Comparison of ENCODE assay signal across 8 mouse cellular contexts in genomic region chr10:81138131-81138782, GRCm38 (mm10). TPM values are rescaled to one million over a fixed set of nuclear protein-coding genes. Genes with fewer than 3 reads are reported as not detected.
A peak's percentile ranks its signal among the peaks of the same experiment; 100 is the strongest.
DNase-seq lines count a peak whose midpoint lies in the region; ATAC-seq and TF ChIP-seq lines count a peak whose summit lies in the region.

No protein-coding gene starts in this region.

- ATAC-seq in forebrain, embryonic 12.5 days (ENCODE audit: low FRiP score) = no peak
- peak; percentile 12 for ATAC-seq in inflammation-experienced regulatory T-cells, adult 6 months
- ATAC-seq in lung, embryonic 14.5 days (ENCODE audit: insufficient read depth) = no peak

- peaks cover 29% of the 10 kb centered on the region for H3K27me3 ChIP-seq in forebrain, embryonic 12.5 days
- peaks cover 27% of the 10 kb centered on the region for H3K27me3 ChIP-seq in lung, embryonic 14.5 days (ENCODE audit: insufficient read depth, low read length)

- H3K36me3 ChIP-seq in forebrain, embryonic 12.5 days (replicated peaks) = peaks cover under 1% of the 10 kb centered on the region; the same call in 1 of the 2 replicates
- peaks cover 9% of the 10 kb centered on the region for H3K36me3 ChIP-seq in lung, embryonic 14.5 days (ENCODE audit: insufficient read depth)

- peak; percentile 24 for DNase-seq in ovary, postnatal 14 days (ENCODE audit: low spot score)
- no peak for DNase-seq in ovary, postnatal 10 days (ENCODE audit: low spot score)
- DNase-seq in adipocyte (ENCODE audit: low spot score) = peak; percentile 38
- DNase-seq in lung, embryonic 14.5 days = peak; percentile 41
- peak; percentile 62 for DNase-seq in retina, embryonic 14.5 days (ENCODE audit: low spot score)
- no peak for DNase-seq in urinary bladder, postnatal 10 days (ENCODE audit: low spot score)

- peak overlapping the region; percentile 97 for H3K4me2 ChIP-seq in forebrain, embryonic 12.5 days
- peak overlapping the region; percentile 94 for H3K4me2 ChIP-seq in lung, embryonic 14.5 days

- no peaks in the 10 kb centered on the region for H3K9me3 ChIP-seq in forebrain, embryonic 12.5 days
- no peaks in the 10 kb centered on the region for H3K9me3 ChIP-seq in lung, embryonic 14.5 days (ENCODE audit: low read depth, low read length)

- 2% methylated on average over 24 of the region's 24 CpGs for WGBS in forebrain, embryonic 12.5 days
- WGBS in lung, embryonic 14.5 days = under 1% methylated on average over 22 of the region's 24 CpGs

- peak overlapping the region; percentile 91 for H3K9ac ChIP-seq in forebrain, embryonic 12.5 days
- H3K9ac ChIP-seq in lung, embryonic 14.5 days = peak overlapping the region; percentile 83

- peak overlapping the region; percentile 84 for H3K4me3 ChIP-seq in forebrain, embryonic 12.5 days (replicated peaks)
- H3K4me3 ChIP-seq in lung, embryonic 14.5 days (ENCODE audit: low read depth, low read length) = peak overlapping the region; percentile 85

- peaks cover 67% of the 10 kb centered on the region for H3K4me1 ChIP-seq in forebrain, embryonic 12.5 days
- peaks cover 26% of the 10 kb centered on the region for H3K4me1 ChIP-seq in lung, embryonic 14.5 days (ENCODE audit: insufficient read depth)

- H3K27ac ChIP-seq in forebrain, embryonic 12.5 days = peak overlapping the region; percentile 92
- peak overlapping the region; percentile 80 for H3K27ac ChIP-seq in lung, embryonic 14.5 days (ENCODE audit: low read depth)

- TF ChIP-seq CTCF in lung, embryonic 14.5 days (IDR thresholded peaks at IDR 0.05; ENCODE audit: low read depth) = no peak

RNA-seq across cellular contexts. Expression of gene Zbtb7a, which starts 3.2 kb away (rescaled TPM):
- 12.4 and 13.5 TPM in 2 replicates for polyA plus RNA-seq in forebrain, embryonic 12.5 days (2016; fragmentation: Nextera tagmentation; extraction: Ambion mirVana)
- polyA plus RNA-seq in inflammation-experienced regulatory T-cells, adult 6 months (2017; shearing (Covaris generic)) = 10 to 100 TPM in 1 of 3 experiments, 1 to 10 TPM in 2; 8.5 to 10.8 (median 9.3) TPM
- polyA plus RNA-seq in lung, embryonic 14.5 days (2014; fragmentation: Nextera tagmentation; extraction: Ambion mirVana) = 22.4 and 25.0 TPM in 2 replicates

RNA-seq across cellular contexts. Expression of gene Pias4, which starts 29.5 kb away (rescaled TPM):
- polyA plus RNA-seq in forebrain, embryonic 12.5 days (2016; fragmentation: Nextera tagmentation; extraction: Ambion mirVana) = 51.6 and 52.9 TPM in 2 replicates
- 10 to 100 TPM; 15.4 to 21.5 (median 17.1) TPM for polyA plus RNA-seq in inflammation-experienced regulatory T-cells, adult 6 months (2017; shearing (Covaris generic))
- 38.7 and 47.9 TPM in 2 replicates for polyA plus RNA-seq in lung, embryonic 14.5 days (2014; fragmentation: Nextera tagmentation; extraction: Ambion mirVana)

RNA-seq across cellular contexts. Expression of gene Map2k2, which starts 32.5 kb away (rescaled TPM):
- polyA plus RNA-seq in forebrain, embryonic 12.5 days (2016; fragmentation: Nextera tagmentation; extraction: Ambion mirVana) = 208 and 210 TPM in 2 replicates
- polyA plus RNA-seq in inflammation-experienced regulatory T-cells, adult 6 months (2017; shearing (Covaris generic)) = 10 to 100 TPM; 22.1 to 27.1 (median 23.3) TPM
- 180 and 199 TPM in 2 replicates for polyA plus RNA-seq in lung, embryonic 14.5 days (2014; fragmentation: Nextera tagmentation; extraction: Ambion mirVana)

RNA-seq across cellular contexts. Expression of gene Eef2, which starts 38.2 kb away (rescaled TPM):
- 518 and 540 TPM in 2 replicates for polyA plus RNA-seq in forebrain, embryonic 12.5 days (2016; fragmentation: Nextera tagmentation; extraction: Ambion mirVana)
- polyA plus RNA-seq in inflammation-experienced regulatory T-cells, adult 6 months (2017; shearing (Covaris generic)) = 1,000 to 10,000 TPM in 1 of 3 experiments, 100 to 1,000 TPM in 2; 925 to 1,158 (median 972) TPM
- polyA plus RNA-seq in lung, embryonic 14.5 days (2014; fragmentation: Nextera tagmentation; extraction: Ambion mirVana) = 481 and 493 TPM in 2 replicates

RNA-seq across cellular contexts. Expression of gene Creb3l3, which starts 39.6 kb away (rescaled TPM):
- polyA plus RNA-seq in forebrain, embryonic 12.5 days (2016; fragmentation: Nextera tagmentation; extraction: Ambion mirVana) = 0.46 and 0.69 TPM in 2 replicates
- polyA plus RNA-seq in inflammation-experienced regulatory T-cells, adult 6 months (2017; shearing (Covaris generic)) = not detected
- 0.41 and 0.58 TPM in 2 replicates for polyA plus RNA-seq in lung, embryonic 14.5 days (2014; fragmentation: Nextera tagmentation; extraction: Ambion mirVana)

Comparison
In these comparisons a context has a peak if more than half of its experiments do, and no peak if none do; other contexts are left out.
1. DNase-seq: peak in ovary, postnatal 14 days (single experiment), adipocyte (single experiment), lung, embryonic 14.5 days (single experiment) and retina, embryonic 14.5 days (single experiment); none in ovary, postnatal 10 days (single experiment) and urinary bladder, postnatal 10 days (single experiment).